In genomic region chr11:117822728-117823241, GRCm38 (mm10) we compare ENCODE assay signal across 12 mouse cellular contexts. TPM values are rescaled to one million over a fixed set of nuclear protein-coding genes. Genes with fewer than 3 reads are reported as not detected.
DNase-seq lines count a peak whose midpoint lies in the region; ATAC-seq and TF ChIP-seq lines count a peak whose summit lies in the region.
"Had no signal": no experiment of that assay in that cellular context is flagged by ENCODE, and none has a peak within 500 bp of the region (broad histone marks: within the 10 kb centered on the region; RNA-seq: fewer than 3 reads in every experiment).

No protein-coding gene starts in this region.

- DNase-seq in heart, adult 2 months, result peak; percentile 51 to 52
- DNase-seq in heart, postnatal 25 days (ENCODE audit: low spot score), result no peak
- peak; percentile 98 for DNase-seq in 3T3-L1 (ENCODE audit: low read depth, low spot score)
- no peak for DNase-seq in liver, embryonic 13.5 days
- no peak for DNase-seq in frontal cortex, adult 2 months (ENCODE audit: extremely low spot score in 1 of 2, low spot score in 1 of 2)
- DNase-seq in retina, embryonic 14.5 days (ENCODE audit: low spot score), result no peak
- no peak for DNase-seq in embryo, embryonic 10.5 days (ENCODE audit: low spot score)
- DNase-seq: cerebellum, adult 11-12 months; forebrain, postnatal 0 days; thymus, postnatal 4 days had no signal

- H3K36me3 ChIP-seq in heart, adult 2 months (ENCODE audit: control insufficient read depth, insufficient read depth, low read length), result peaks cover 2% of the 10 kb centered on the region; the same call in 1 of the 2 replicates
- H3K36me3 ChIP-seq in liver, embryonic 13.5 days, result peaks cover 66% of the 10 kb centered on the region

- H3K27me3 ChIP-seq in heart, adult 2 months (ENCODE audit: control insufficient read depth, insufficient read depth, low read length), result no peaks in the 10 kb centered on the region
- no peaks in the 10 kb centered on the region for H3K27me3 ChIP-seq in liver, embryonic 13.5 days

- intact Hi-C loops in heart, adult 2 months (cut with DNase I), result loop anchor here (1.0 to 10.0 kb wide), 2 partner anchors 12 to 588 kb away; no protein-coding TSS in a partner anchor
- intact Hi-C loops in heart, postnatal 25 days (cut with DNase I), result no loop called here

- TF ChIP-seq POLR2A in heart, adult 2 months (IDR thresholded peaks at IDR 0.05; ENCODE audit: insufficient read depth, low read depth, low read length), result no peak
- 0 out of 2 replicates have a peak, but pooled peaks have one; percentile 14 for TF ChIP-seq POLR2A in bone marrow, adult 2 months (IDR thresholded peaks at IDR 0.05; ENCODE audit: borderline replicate concordance, control insufficient read depth, low read depth, low read length)

- H3K4me2 ChIP-seq in liver, embryonic 13.5 days, result peak overlapping the region; percentile 96

- TF ChIP-seq EP300 in heart, adult 2 months (IDR thresholded peaks at IDR 0.05; ENCODE audit: insufficient read depth, low read depth, low read length), result no peak

- H3K9ac ChIP-seq in heart, adult 2 months (ENCODE audit: low read depth, low read length), result no peak overlapping the region
- H3K9ac ChIP-seq in liver, embryonic 13.5 days, result peak overlapping the region; percentile 97; the same call in 1 of the 2 replicates
- H3K9ac ChIP-seq: forebrain, postnatal 0 days had no signal

- H3K4me3 ChIP-seq in heart, adult 2 months, result no peak overlapping the region
- H3K4me3 ChIP-seq in bone marrow, adult 2 months (replicated peaks; ENCODE audit: control insufficient read depth, low read depth, low read length), result no peak overlapping the region
- H3K4me3 ChIP-seq in liver, embryonic 13.5 days (replicated peaks), result peak overlapping the region; percentile 86; the same call in 1 of the 2 replicates

- H3K4me1 ChIP-seq in heart, adult 2 months (ENCODE audit: control insufficient read depth, insufficient read depth, low read length), result peaks cover 23% of the 10 kb centered on the region
- H3K4me1 ChIP-seq in bone marrow, adult 2 months (ENCODE audit: control insufficient read depth, insufficient read depth, low read length), result peaks cover 5% of the 10 kb centered on the region
- peaks cover 84% of the 10 kb centered on the region for H3K4me1 ChIP-seq in liver, embryonic 13.5 days (replicated peaks)

- H3K9me3 ChIP-seq in liver, embryonic 13.5 days (replicated peaks), result no peaks in the 10 kb centered on the region

- ATAC-seq in liver, embryonic 13.5 days (ENCODE audit: low read depth), result no peak
- ATAC-seq: forebrain, postnatal 0 days had no signal

- peak overlapping the region; percentile 67 for H3K27ac ChIP-seq in heart, adult 2 months
- no peak overlapping the region for H3K27ac ChIP-seq in bone marrow, adult 2 months (ENCODE audit: control insufficient read depth, insufficient read depth, low read depth, low read length, poor library complexity)
- H3K27ac ChIP-seq in liver, embryonic 13.5 days, result peak overlapping the region; percentile 18; the same call in 1 of the 2 replicates

- WGBS in heart, adult 2 months, result 14% methylated on average over 7 of the region's 7 CpGs
- 95% methylated on average over 7 of the region's 7 CpGs for WGBS in bone marrow, adult 2 months
- 87% methylated on average over 7 of the region's 7 CpGs for WGBS in liver, embryonic 13.5 days (ENCODE audit: insufficient replicate concordance)

- TF ChIP-seq CTCF in heart, adult 2 months (IDR thresholded peaks at IDR 0.05), result no peak
- no peak for TF ChIP-seq CTCF in bone marrow, adult 2 months (IDR thresholded peaks at IDR 0.05; ENCODE audit: control insufficient read depth, insufficient read depth, low read length)

- H3K79me2 ChIP-seq in heart, adult 2 months (replicated peaks; ENCODE audit: control insufficient read depth, insufficient read depth, low read length), result no peaks in the 10 kb centered on the region

RNA-seq across cellular contexts. Expression of gene Afmid, which starts 2.9 kb away (rescaled TPM):
- 1 to 10 TPM; 2.5 to 3.2 TPM for total RNA-seq in heart, adult 2 months (2021)
- polyA plus RNA-seq in heart, adult 2 months (2012; rRNA removed), result 11.8 and 14.3 TPM in 2 replicates
- total RNA-seq in heart, postnatal 25 days (2021), result 1 to 10 TPM; 4.3 to 5.6 TPM
- polyA plus RNA-seq in bone marrow, adult 2 months (2011; ENCODE audit: insufficient read depth, insufficient read length, low replicate concordance, missing spikeins), result 16.9 and 21.8 TPM in 2 replicates
- 7.8 and 8.8 TPM in 2 replicates for polyA plus RNA-seq in liver, embryonic 13.5 days (2015; fragmentation: Nextera tagmentation; extraction: Ambion mirVana)
- polyA plus RNA-seq in frontal cortex, adult 2 months (2012; rRNA removed), result 4.1 and 4.3 TPM in 2 replicates

RNA-seq across cellular contexts. Expression of gene Tk1, which starts 3.1 kb away (rescaled TPM):
- 1 to 10 TPM; 1.9 to 2.0 TPM for total RNA-seq in heart, adult 2 months (2021)
- 3.0 and 3.7 TPM in 2 replicates for polyA plus RNA-seq in heart, adult 2 months (2012; rRNA removed)
- 1 to 10 TPM; 2.3 to 3.2 TPM for total RNA-seq in heart, postnatal 25 days (2021)
- polyA plus RNA-seq in bone marrow, adult 2 months (2011; ENCODE audit: insufficient read depth, insufficient read length, low replicate concordance, missing spikeins), result 145 and 156 TPM in 2 replicates
- polyA plus RNA-seq in liver, embryonic 13.5 days (2015; fragmentation: Nextera tagmentation; extraction: Ambion mirVana), result 150 TPM in 2 replicates
- polyA plus RNA-seq in frontal cortex, adult 2 months (2012; rRNA removed), result 1.5 and 1.6 TPM in 2 replicates

RNA-seq across cellular contexts. Expression of gene Gm20708, which starts 13.3 kb away (rescaled TPM):
- total RNA-seq in heart, adult 2 months (2021), result under 1 TPM; 0.44 to 0.48 TPM
- polyA plus RNA-seq in heart, adult 2 months (2012; rRNA removed), result 0.57 and 0.79 TPM in 2 replicates
- total RNA-seq in heart, postnatal 25 days (2021), result 1 to 10 TPM in 1 of 2 experiments, under 1 TPM in 1; 0.36 to 1.2 TPM
- polyA plus RNA-seq in bone marrow, adult 2 months (2011; ENCODE audit: insufficient read depth, insufficient read length, low replicate concordance, missing spikeins), result 9.5 and 12.3 TPM in 2 replicates
- polyA plus RNA-seq in liver, embryonic 13.5 days (2015; fragmentation: Nextera tagmentation; extraction: Ambion mirVana), result 0.30 TPM in 1 of 2 replicates, not detected in the other
- polyA plus RNA-seq in frontal cortex, adult 2 months (2012; rRNA removed), result 0.61 and 1.3 TPM in 2 replicates

RNA-seq across cellular contexts. Expression of gene Syngr2, which starts 13.3 kb away (rescaled TPM):
- 100 to 1,000 TPM; 109 to 129 TPM for total RNA-seq in heart, adult 2 months (2021)
- polyA plus RNA-seq in heart, adult 2 months (2012; rRNA removed), result 217 and 273 TPM in 2 replicates
- 100 to 1,000 TPM; 109 to 113 TPM for total RNA-seq in heart, postnatal 25 days (2021)
- polyA plus RNA-seq in bone marrow, adult 2 months (2011; ENCODE audit: insufficient read depth, insufficient read length, low replicate concordance, missing spikeins), result 56.0 and 120 TPM in 2 replicates
- polyA plus RNA-seq in liver, embryonic 13.5 days (2015; fragmentation: Nextera tagmentation; extraction: Ambion mirVana), result 50.5 and 55.3 TPM in 2 replicates
- 11.0 and 11.9 TPM in 2 replicates for polyA plus RNA-seq in frontal cortex, adult 2 months (2012; rRNA removed)

RNA-seq across cellular contexts. Expression of gene 6030468B19Rik, which starts 25.3 kb away (rescaled TPM):
- total RNA-seq in heart, adult 2 months (2021), result not detected
- polyA plus RNA-seq in heart, adult 2 months (2012; rRNA removed), result 0.16 TPM in 1 of 2 replicates, not detected in the other
- total RNA-seq in heart, postnatal 25 days (2021), result not detected
- polyA plus RNA-seq in bone marrow, adult 2 months (2011; ENCODE audit: insufficient read depth, insufficient read length, low replicate concordance, missing spikeins), result 13.5 and 16.7 TPM in 2 replicates
- 78.8 and 85.7 TPM in 2 replicates for polyA plus RNA-seq in liver, embryonic 13.5 days (2015; fragmentation: Nextera tagmentation; extraction: Ambion mirVana)
- polyA plus RNA-seq in frontal cortex, adult 2 months (2012; rRNA removed), result 0.23 and 0.32 TPM in 2 replicates
- total RNA-seq: forebrain, postnatal 0 days had no signal
- polyA plus RNA-seq: forebrain, postnatal 0 days; macrophage had no signal

Comparison
In these comparisons a context has a peak if more than half of its experiments do, and no peak if none do; other contexts are left out.
1. DNase-seq: peak in heart, adult 2 months (2 of 2) and 3T3-L1 (single experiment); none in heart, postnatal 25 days (single experiment), liver, embryonic 13.5 days (single experiment), frontal cortex, adult 2 months (0 of 2), retina, embryonic 14.5 days (single experiment) and embryo, embryonic 10.5 days (single experiment).
2. RNA of gene Tk1, which starts 3.1 kb away (polyA plus RNA-seq): 145 to 156 TPM in bone marrow, adult 2 months and 150 TPM in liver, embryonic 13.5 days; 3.0 to 3.7 TPM in heart, adult 2 months and 1.5 to 1.6 TPM in frontal cortex, adult 2 months; every median in the first group is over 10 times any median in the second.